Mouse (Mus musculus): ENCODE results near the gene Stra8. TPM values are rescaled to one million over a fixed set of nuclear protein-coding genes. Genes with fewer than 3 reads are reported as not detected.

Gene Stra8
- total RNA-seq, 1 experiment = 23.8 TPM

DNA sequence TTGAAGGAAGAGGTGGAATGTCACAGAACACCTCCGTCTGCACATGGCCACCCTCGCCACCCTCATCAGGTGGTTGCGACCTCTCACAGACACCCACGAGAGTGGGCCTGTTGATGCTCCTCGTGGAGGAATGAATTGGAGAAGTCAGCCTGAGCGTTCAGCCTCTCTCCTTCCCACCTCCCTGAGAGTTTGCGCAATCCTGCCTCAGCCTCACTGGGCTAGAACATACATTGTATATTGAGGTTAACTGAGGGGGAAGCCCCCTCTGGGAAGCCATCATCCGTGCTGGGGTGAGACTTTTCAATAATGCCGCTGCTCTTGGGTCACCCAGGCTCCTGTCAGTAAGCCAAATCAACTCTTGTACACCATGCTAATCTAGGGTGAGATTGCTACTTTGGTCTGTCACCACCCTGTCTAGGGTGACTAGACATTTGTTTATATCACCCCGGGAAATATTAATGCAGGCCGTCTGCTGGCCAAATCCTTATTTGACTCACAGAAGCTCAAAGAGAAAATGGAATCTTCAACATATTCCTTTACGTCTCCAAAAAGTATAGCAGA, 67.2 kb downstream of the Stra8 start:
- DNase-seq (ENCODE audit: low read depth, low spot score) = no peak
- in situ Hi-C loops (cut with MboI; ENCODE audit: low sequenced_read_pairs in 2 of 2, unreplicated experiment in 2 of 2) = no loop called here

DNA sequence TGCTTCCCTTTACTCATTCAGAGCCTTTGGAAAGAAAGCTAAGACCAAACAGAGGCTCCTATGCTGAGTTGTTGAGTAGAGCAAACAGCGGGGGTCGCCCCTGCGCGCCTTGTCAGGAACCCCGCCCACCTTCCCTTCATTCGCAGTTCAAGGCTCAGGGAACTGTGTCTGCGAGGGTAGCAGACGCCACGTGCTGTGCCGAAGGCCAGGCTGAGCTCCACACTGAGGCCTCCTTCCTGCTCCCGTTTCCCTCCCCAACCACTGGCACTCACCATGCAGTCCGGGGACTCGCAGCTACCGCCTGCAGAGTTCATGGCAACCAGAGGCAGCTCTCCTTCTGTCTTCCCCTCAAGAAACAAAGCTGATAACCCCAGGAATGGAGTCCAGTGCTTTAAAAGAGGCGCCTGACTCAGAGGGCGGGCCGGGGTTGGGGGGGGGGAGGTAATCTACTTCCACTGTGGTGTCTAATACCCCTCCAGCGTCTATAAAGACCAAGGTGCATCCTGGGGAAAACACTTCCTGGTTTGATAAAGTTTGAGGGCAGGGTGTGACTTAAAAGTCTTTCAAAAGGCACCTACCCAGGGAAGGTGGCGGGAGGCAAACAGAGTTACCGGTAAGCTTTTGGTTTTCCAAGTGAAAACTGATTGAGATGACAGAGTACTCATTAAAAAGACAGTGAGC, 68.3 kb downstream of the Stra8 start, which contains the start of gene Slc23a4:
TSS of gene Slc23a4 (minus strand) at position 324 of the 681 bp plus-strand sequence.
- Histone ChIP-seq H3K4me3 (ENCODE audit: insufficient read depth in 1 of 2, low read depth in 1 of 2, low read length in 2 of 2, poor library complexity in 1 of 2, severe bottlenecking in 1 of 2) (peak within 1 kb of the TSS in 1 of 2 experiments; percentile 24; a peak in 2 of 4 replicates), H3K9me3 (ENCODE audit: control insufficient read depth, insufficient read depth, low read depth, low read length) (no peaks in the 10 kb centered on the region), H3K36me3 (ENCODE audit: control insufficient read depth, insufficient read depth, low read length, poor library complexity, severe bottlenecking) (no peaks in the 10 kb centered on the region), H3K27ac (ENCODE audit: insufficient read depth, low read depth, low read length, poor library complexity, severe bottlenecking) (peak within 1 kb of the TSS; percentile 27; the same call in 1 of the 2 replicates), H3K4me1 (ENCODE audit: control insufficient read depth in 2 of 2, insufficient read depth in 2 of 2, low read length in 2 of 2, poor library complexity in 1 of 2) (peaks cover 0 to 25% of the 10 kb centered on the region in 2 experiments; a peak in 2 of 4 replicates), H3K9ac (ENCODE audit: insufficient read depth, low read depth, low read length, poor library complexity, severe bottlenecking) (peak within 1 kb of the TSS; percentile 42; the same call in 1 of the 2 replicates)
- in situ Hi-C loops (cut with MboI; ENCODE audit: low sequenced_read_pairs in 2 of 2, unreplicated experiment in 2 of 2) = no loop called here
- DNase-seq (ENCODE audit: low read depth, low spot score) = peak; percentile 46
- no peak for TF ChIP-seq MAFK (IDR thresholded peaks at IDR 0.05; ENCODE audit: insufficient read depth, low read depth, low read length)
- no peak for TF ChIP-seq HCFC1 (IDR thresholded peaks at IDR 0.05; ENCODE audit: borderline replicate concordance, insufficient read depth, low read length)
- no peak for TF ChIP-seq CHD2 (IDR thresholded peaks at IDR 0.05; ENCODE audit: low read depth, low read length)
- no peak for TF ChIP-seq ZNF384 (IDR thresholded peaks at IDR 0.05; ENCODE audit: low read depth, low read length)
- no peak for TF ChIP-seq ZC3H11A (IDR thresholded peaks at IDR 0.05; ENCODE audit: borderline replicate concordance, low read depth, low read length)

More for the DNA sequence above, 67.2 kb downstream of the Stra8 start:
- Histone ChIP-seq H3K9me3 (ENCODE audit: control insufficient read depth, insufficient read depth, low read depth, low read length) (no peaks in the 10 kb centered on the region), H3K4me1 (ENCODE audit: control insufficient read depth in 2 of 2, insufficient read depth in 2 of 2, low read length in 2 of 2, poor library complexity in 1 of 2) (peaks cover 0 to 25% of the 10 kb centered on the region in 2 experiments; a peak in 2 of 4 replicates), H3K9ac (ENCODE audit: insufficient read depth, low read depth, low read length, poor library complexity, severe bottlenecking) (no peak overlapping the region), H3K4me3 (ENCODE audit: insufficient read depth in 1 of 2, low read depth in 1 of 2, low read length in 2 of 2, poor library complexity in 1 of 2, severe bottlenecking in 1 of 2) (no peak overlapping the region; a peak in 1 of 4 replicates), H3K27ac (ENCODE audit: insufficient read depth, low read depth, low read length, poor library complexity, severe bottlenecking) (no peak overlapping the region), H3K36me3 (ENCODE audit: control insufficient read depth, insufficient read depth, low read length, poor library complexity, severe bottlenecking) (no peaks in the 10 kb centered on the region)
- TF ChIP-seq ZC3H11A (IDR thresholded peaks at IDR 0.05; ENCODE audit: borderline replicate concordance, low read depth, low read length) (no peak), ZNF384 (IDR thresholded peaks at IDR 0.05; ENCODE audit: low read depth, low read length) (no peak), MAFK (IDR thresholded peaks at IDR 0.05; ENCODE audit: insufficient read depth, low read depth, low read length) (no peak), CHD2 (IDR thresholded peaks at IDR 0.05; ENCODE audit: low read depth, low read length) (no peak), HCFC1 (IDR thresholded peaks at IDR 0.05; ENCODE audit: borderline replicate concordance, insufficient read depth, low read length) (no peak)

Other genes with a start within 250 kb of the Stra8 start
- 1.3 and 2.6 TPM in 2 replicates for gene Agbl3, start 139.7 kb upstream of the Stra8 start, total RNA-seq (2012; rRNA removed)
- 0.74 and 1.8 TPM in 2 replicates for gene Tmem140, start 57.0 kb upstream of the Stra8 start, total RNA-seq (2012; rRNA removed)
- 2.9 and 4.3 TPM in 2 replicates for gene Cyren, start 42.1 kb upstream of the Stra8 start, total RNA-seq (2012; rRNA removed)
- gene Wdr91, start 9.3 kb upstream of the Stra8 start, total RNA-seq (2012; rRNA removed) = 20.4 and 22.6 TPM in 2 replicates
- gene Slc23a4, start 68.2 kb downstream of the Stra8 start, total RNA-seq (2012; rRNA removed) = 2.1 and 3.1 TPM in 2 replicates
- 16.9 and 18.8 TPM in 2 replicates for gene Cnot4, start 213.6 kb downstream of the Stra8 start, total RNA-seq (2012; rRNA removed)

All from ES-E14 (cell line).